Mouse (Mus musculus) urinary bladder, postnatal 25 days (tissue): ENCODE measurements around the gene Runx1.
A peak's percentile ranks its signal among the peaks of the same experiment; 100 is the strongest.

ENCODE experiments used
- DNase-seq: peaks from one replicate; pipeline ENCODE4 v3.0.0; 2022; ENCODE audit warnings: low spot score

Runx1 gene

DNA sequence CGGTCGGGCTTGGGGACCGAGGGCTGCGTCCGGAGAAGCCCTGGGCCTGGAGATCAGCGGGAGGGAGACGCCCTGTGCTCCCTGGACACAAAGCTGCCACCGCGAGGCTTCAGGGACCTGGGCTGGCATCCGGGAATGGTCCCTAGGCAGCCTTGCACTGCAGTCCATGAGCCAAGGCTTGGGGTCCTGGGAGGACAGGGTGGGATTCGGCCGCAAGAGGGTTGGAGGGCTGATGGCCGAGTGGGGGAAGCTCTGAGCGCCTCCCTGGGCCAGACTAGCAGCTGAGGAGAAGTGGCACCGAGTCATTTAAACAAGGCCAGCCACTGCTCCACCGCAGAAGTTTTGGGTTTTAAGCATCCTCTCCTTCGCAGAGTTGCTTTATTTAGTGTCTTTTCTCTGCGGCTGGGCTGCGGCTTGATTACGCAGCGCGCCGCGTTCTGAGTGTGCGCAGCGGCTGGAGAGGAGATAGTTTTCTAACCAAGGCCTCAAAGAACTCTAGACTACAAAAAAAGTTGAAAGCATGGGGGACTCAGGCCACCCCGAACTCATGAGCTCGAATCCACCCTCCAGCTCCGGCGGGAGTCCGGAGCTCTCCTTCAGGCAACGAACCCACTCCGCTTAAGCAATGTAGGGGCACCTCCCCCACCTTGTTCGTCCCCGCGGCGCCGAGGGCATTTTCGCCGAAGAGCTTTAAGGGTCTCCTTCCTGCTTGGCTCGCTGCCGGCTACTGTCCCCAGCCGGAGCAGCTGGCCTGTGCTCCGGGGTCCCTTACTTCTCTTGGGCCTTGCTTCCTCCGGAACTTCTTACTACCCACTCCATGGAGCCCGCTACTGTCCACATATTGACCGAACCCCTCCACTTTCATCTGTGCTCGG, 128.0 kb downstream of the Runx1 start:
- peak; percentile 55 for DNase-seq

GRCm38 (mm10) chr16:92697227-92697736, 128.7 kb downstream of the Runx1 start:
- DNase-seq: peak; percentile 79

DNA sequence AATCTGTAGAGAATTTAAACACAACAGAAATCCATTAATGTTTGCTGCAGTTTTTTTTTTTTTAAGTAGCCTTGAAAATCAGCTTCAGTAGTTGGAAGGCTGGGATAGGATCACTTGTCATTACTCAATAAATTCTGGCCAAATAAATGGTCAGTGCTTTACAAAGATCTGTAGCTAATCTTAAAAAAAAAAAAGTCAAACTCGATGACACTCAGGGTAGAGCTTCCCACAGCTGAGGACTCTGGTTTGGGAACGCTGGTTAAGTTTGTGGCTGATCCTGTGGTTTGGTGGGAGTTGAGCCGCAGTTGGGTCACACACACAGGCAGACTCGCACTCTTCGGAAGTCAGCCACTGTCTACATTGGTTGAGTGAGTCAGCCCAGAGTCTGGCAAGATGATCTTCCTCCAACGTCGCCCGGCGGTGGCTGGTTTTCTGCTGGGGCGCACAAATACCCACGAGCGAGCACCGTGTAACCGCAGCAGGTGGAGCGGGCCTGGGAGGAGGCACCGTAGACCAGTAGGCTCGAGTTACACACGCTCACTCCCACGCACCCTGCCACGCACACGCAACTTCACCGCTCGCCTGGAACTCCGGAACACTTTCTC, 129.4 kb downstream of the Runx1 start:
- peak; percentile 51 for DNase-seq

GRCm38 (mm10) chr16:92695981-92696380, 130.0 kb downstream of the Runx1 start:
- no peak for DNase-seq

DNA sequence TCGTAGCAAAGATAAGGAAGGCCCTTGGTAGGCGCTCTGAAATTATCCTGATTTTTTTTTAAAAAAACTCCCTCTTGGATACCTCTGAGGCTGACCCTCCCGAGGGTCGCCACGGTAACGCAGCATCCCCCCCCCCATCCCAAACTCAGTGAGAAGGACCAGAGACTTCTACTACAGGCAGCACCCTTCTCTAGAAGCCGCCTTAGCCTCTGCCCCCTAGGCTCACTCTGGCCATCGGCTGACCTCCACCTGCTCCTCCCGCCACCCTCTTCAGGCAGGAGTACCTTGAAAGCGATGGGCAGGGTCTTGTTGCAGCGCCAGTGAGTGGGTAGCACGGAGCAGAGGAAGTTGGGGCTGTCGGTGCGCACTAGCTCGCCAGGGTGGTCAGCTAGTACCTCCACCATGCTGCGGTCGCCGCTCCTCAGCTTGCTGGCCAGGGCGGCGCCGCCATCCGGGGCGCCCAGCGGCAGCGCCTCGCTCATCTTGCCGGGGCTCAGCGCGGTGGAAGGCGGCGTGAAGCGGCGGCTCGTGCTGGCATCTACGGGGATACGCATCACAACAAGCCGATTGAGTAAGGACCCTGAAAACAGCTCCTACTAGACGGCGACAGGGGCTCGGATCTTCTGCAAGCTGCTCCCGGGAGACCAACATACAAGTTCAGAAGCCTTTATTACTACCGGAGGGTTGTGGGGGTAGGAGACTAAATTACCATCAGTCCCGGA, 130.6 kb downstream of the Runx1 start:
- DNase-seq: peak; percentile 32

GRCm38 (mm10) chr16:92694496-92695106, 131.3 kb downstream of the Runx1 start:
- no peak for DNase-seq

DNA sequence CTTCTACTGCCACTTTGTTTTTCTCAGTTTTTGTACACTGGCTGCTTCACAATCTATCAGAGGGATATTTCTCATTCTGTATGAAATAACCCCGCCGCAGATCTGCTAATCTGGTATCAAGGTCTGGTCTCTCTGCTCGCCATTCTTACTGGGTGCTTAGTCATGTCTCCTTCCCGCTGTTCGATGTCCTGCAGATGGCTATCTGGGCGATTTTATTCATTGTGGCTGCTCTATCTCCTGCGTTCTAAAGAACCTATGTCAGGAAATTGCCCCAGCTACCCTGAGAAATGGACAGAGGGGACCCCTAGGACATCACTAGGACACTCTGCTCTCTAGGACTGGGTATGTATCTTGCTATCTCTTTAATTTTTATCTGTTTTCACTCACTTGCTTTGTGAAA, 135.2 kb downstream of the Runx1 start:
- no peak for DNase-seq

DNA sequence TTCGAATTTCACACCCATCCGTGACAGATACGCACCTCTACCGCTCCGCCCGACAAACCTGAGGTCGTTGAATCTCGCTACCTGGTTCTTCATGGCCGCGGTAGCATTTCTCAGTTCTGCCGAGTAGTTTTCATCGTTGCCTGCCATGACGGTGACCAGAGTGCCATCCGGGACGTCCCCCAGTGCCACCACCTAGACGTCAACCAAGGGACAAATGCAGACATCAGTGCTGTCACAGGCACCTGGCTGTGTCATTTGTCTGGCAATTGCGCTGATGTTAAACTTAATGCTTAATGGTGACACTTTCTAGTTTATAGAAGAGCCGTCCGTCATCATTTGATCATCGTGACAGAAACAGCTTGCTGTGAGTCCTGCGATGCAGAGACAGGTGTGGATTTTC, 137.0 kb downstream of the Runx1 start:
- DNase-seq: no peak

- DNase-seq: no peak
Observed at GRCm38 (mm10) chr16:92686978-92687377, 139.0 kb downstream of the Runx1 start.

- no peak for DNase-seq
Observed at GRCm38 (mm10) chr16:92685766-92686315, 140.1 kb downstream of the Runx1 start.

GRCm38 (mm10) chr16:92684423-92685211, 141.3 kb downstream of the Runx1 start:
- DNase-seq: no peak

GRCm38 (mm10) chr16:92676630-92677029, 149.3 kb downstream of the Runx1 start:
- no peak for DNase-seq

GRCm38 (mm10) chr16:92675677-92676076, 150.3 kb downstream of the Runx1 start:
- no peak for DNase-seq

DNA sequence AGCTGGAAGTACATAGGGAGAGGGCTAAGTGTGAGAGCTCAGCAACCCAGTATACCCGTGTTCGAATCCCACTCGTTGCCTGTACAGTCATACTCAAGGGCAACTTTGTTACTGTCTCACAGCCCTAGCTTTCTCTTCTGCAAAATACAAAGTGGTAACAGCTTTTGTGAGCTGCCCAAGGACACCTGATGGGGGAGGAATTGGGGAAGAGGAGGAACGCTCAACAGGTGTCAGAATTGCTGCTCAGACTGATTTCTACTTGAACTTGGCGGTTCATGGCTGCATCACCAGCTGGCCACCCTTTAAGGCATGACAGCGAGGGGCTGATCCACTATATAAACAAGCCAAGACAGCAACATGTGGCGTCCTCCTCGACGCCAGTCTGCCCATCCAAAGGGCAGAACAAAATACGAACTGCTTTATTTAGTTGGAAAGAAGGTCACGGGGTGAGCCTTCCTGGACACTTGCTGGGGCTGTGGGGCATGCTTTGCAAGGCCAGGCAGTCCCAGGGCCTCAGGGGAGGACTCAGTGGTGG, 151.0 kb downstream of the Runx1 start:
- DNase-seq: no peak

DNA sequence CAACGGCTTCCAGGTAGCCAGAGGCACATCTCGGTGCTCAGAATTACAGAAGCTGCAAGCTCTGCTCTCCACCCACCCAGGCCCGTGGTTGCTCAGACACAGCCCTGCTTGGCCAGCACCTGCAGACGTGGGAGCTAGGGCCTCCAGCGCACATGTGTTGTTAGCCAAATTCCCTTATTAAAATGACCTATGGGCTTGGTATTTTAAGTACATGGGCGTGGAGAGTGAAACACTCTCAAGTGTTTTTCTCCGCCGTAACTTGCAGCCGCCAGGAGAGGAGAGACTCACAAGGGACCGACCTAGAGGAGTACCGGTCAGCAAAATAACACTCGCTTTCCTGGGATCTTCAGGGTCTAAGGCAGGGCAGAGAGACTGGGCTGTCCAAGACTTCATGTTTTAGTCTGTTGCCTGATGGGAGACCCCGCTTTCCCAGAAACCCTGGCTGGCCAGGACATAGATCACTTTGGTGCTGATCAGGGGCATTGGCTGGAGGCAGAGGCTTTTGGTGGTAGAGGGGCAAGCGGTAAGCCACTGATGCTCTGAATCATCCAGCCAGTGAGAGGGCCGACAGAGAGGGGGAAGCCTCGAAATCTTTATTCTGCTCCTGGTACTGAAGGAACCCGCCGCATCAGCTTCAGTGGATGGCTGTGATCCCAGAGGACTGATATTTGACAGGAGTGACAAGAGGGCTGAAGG, 151.7 kb downstream of the Runx1 start:
- no peak for DNase-seq

DNA sequence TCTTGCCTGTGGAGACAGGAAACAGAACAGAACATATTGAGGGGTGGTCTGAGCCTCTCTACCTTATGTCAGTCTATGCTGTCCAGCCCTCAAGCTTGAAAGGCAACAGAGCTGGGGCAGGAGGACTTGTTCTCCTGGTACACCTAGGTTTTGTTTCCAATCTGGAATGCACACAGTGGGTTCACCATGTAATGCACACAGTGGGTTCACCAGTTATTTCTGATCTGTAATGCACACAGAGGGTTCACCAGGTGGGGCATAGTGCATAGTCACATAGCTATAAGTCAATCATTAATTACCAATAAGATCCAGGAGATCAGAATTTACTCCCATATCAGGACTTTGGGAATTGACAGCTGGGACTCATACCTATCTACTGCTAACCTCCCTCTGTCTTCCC, 157.1 kb downstream of the Runx1 start:
- no peak for DNase-seq

DNA sequence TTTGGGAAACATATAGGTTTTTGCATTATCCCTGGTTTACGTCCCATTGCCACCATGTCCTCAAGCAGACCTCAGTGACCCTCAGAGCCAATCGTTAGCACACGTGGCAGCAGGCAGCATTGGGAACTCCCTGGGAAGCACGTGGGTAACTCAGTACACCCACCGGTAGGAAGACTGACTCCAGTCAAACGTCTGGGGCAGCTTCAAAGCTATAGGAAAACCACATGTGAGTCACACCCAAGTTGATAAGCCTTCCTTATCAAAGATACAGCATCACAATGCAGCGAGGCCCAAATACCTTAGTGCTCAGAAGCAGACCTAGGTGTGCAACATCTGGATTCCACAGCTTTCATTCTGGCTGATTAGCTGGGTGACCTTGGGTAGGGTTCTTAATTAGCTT, 164.2 kb downstream of the Runx1 start:
- DNase-seq: no peak

DNA sequence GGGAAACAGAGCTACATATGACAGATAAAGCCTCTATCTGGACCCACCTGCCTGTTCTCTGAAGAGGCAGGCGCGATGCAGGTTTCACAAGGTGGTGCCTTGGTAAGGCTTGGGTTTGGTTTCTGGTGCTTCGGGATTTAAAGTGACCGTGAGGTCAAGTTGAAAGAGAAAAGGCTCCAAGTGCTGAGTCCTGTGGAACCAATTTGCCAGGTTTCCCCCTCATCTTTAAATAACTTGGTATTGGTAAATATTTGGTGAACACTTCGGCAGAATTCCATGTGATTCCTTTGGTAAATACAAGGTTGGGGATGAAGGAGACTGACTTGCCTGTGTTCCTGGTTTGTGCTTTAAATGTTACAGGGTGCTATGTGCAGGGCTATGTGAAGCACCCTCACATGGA, 169.2 kb downstream of the Runx1 start:
- DNase-seq: no peak

DNA sequence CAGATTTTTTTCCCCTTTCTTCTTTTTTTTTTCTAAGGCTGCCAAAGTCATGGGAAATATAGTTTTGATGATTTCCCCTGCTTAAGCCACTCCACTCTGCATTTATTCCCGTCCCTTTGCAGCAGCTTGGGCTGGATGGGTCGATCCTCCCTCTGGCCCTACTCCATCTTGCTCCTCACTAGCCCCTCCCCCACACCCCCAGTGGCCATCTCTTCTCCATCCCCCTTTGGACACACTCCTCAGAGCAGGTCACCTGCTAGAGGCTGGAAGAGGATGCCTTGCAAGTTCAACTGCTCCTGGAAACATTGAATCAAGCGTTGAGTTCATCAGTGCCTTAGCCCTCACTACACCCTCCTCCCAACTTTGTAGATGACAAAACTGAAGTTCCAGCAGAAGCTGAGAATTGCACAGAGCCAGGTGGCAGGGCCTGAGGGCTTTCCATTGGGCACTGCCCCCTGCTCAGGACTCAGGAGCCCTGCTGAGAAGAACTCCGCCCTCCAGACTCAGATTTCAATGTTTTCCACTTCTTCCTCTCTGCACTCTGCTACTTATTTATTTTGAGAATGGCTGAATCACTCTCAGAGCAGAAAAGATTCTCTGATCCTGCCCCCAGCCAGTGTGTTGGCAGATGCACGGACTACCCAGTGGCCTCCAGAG, 171.5 kb downstream of the Runx1 start:
- no peak for DNase-seq

GRCm38 (mm10) chr16:92653816-92654215, 172.1 kb downstream of the Runx1 start:
- no peak for DNase-seq
